Mouse (Mus musculus): ENCODE measurements around the gene Hnrnpll.

GRCm38 (mm10) chr17:80078726-80079125 is 16.6 kb upstream of the Hnrnpll start:
- TF ChIP-seq CTCF (IDR thresholded peaks at IDR 0.05; ENCODE audit: low read depth, low read length): no peak
- TF ChIP-seq POLR2A (IDR thresholded peaks at IDR 0.05; ENCODE audit: extremely low read depth, insufficient read depth, low read length): no peak

Measured in liver, adult 2 months (tissue).